28 mouse cellular contexts compared by ENCODE assay signal in genomic region chr14:28501216-28501878, GRCm38 (mm10). TPM values are rescaled to one million over a fixed set of nuclear protein-coding genes. Genes with fewer than 3 reads are reported as not detected.
DNase-seq lines count a peak whose midpoint lies in the region; ATAC-seq and TF ChIP-seq lines count a peak whose summit lies in the region.
"Had no signal": no experiment of that assay in that cellular context is flagged by ENCODE, and none has a peak within 500 bp of the region (broad histone marks: within the 10 kb centered on the region; RNA-seq: fewer than 3 reads in every experiment).

No protein-coding gene starts in this region.

- H3K9me3 ChIP-seq in kidney, postnatal 0 days (replicated peaks; ENCODE audit: low read length), result no peaks in the 10 kb centered on the region
- no peaks in the 10 kb centered on the region for H3K9me3 ChIP-seq in kidney, embryonic 16.5 days (ENCODE audit: low read length)
- H3K9me3 ChIP-seq in intestine, embryonic 16.5 days (ENCODE audit: control insufficient read depth, low read length), result no peaks in the 10 kb centered on the region
- H3K9me3 ChIP-seq: embryonic facial prominence, embryonic 15.5 days; forebrain, embryonic 15.5 days; heart, embryonic 13.5 days; liver, embryonic 13.5 days; megakaryocyte, embryonic 14.5 days; midbrain, embryonic 15.5 days had no signal

- H3K4me2 ChIP-seq in kidney, postnatal 0 days (ENCODE audit: low read length), result no peak overlapping the region
- no peak overlapping the region for H3K4me2 ChIP-seq in kidney, embryonic 16.5 days (replicated peaks; ENCODE audit: low read depth, low read length)
- H3K4me2 ChIP-seq in intestine, embryonic 16.5 days (ENCODE audit: low read depth, low read length), result no peak overlapping the region
- H3K4me2 ChIP-seq: embryonic facial prominence, embryonic 15.5 days; forebrain, embryonic 15.5 days; heart, embryonic 13.5 days; liver, embryonic 13.5 days; midbrain, embryonic 15.5 days had no signal

- H3K36me3 ChIP-seq in kidney, postnatal 0 days (ENCODE audit: insufficient read depth, low read length), result no peaks in the 10 kb centered on the region
- no peaks in the 10 kb centered on the region for H3K36me3 ChIP-seq in kidney, embryonic 16.5 days (ENCODE audit: insufficient read depth, low read length)
- no peaks in the 10 kb centered on the region for H3K36me3 ChIP-seq in intestine, embryonic 16.5 days (ENCODE audit: control insufficient read depth, insufficient read depth, low read length)
- H3K36me3 ChIP-seq: embryonic facial prominence, embryonic 15.5 days; forebrain, embryonic 15.5 days; heart, embryonic 13.5 days; liver, embryonic 13.5 days; midbrain, embryonic 15.5 days had no signal

- 0 out of 2 replicates have a peak, but pooled peaks cover 5% of the 10 kb centered on the region for H3K4me1 ChIP-seq in kidney, postnatal 0 days (replicated peaks; ENCODE audit: insufficient read depth, low read length)
- peaks cover 8% of the 10 kb centered on the region for H3K4me1 ChIP-seq in kidney, embryonic 16.5 days (ENCODE audit: insufficient read depth, low read length)
- peaks cover 12% of the 10 kb centered on the region for H3K4me1 ChIP-seq in intestine, embryonic 16.5 days (ENCODE audit: control insufficient read depth, insufficient read depth, low read length)
- H3K4me1 ChIP-seq: liver, embryonic 13.5 days had no signal

- no peak for ATAC-seq in kidney, postnatal 0 days (replicated peaks; ENCODE audit: low FRiP score, low read depth)
- ATAC-seq in kidney, embryonic 16.5 days (ENCODE audit: low FRiP score, low TSS enrichment), result no peak
- ATAC-seq in intestine, embryonic 16.5 days, result peak; percentile 10; the same call in 1 of the 2 replicates
- ATAC-seq: CD4-positive, CD25-positive, alpha-beta regulatory T cell, adult 4 months; forebrain, embryonic 15.5 days; hindbrain, postnatal 0 days; midbrain, embryonic 15.5 days had no signal

- H3K27me3 ChIP-seq in kidney, postnatal 0 days (ENCODE audit: insufficient read depth, low read length), result 0 out of 2 replicates have a peak, but pooled peaks cover 3% of the 10 kb centered on the region
- peaks cover 30% of the 10 kb centered on the region for H3K27me3 ChIP-seq in kidney, embryonic 16.5 days (ENCODE audit: insufficient read depth, low read length)
- peaks cover 11% of the 10 kb centered on the region for H3K27me3 ChIP-seq in intestine, embryonic 16.5 days (replicated peaks; ENCODE audit: control insufficient read depth, insufficient read depth, low read length)
- H3K27me3 ChIP-seq: embryonic facial prominence, embryonic 15.5 days had no signal

- H3K27ac ChIP-seq in kidney, postnatal 0 days, result no peak overlapping the region
- H3K27ac ChIP-seq in kidney, embryonic 16.5 days (ENCODE audit: low read length), result no peak overlapping the region
- H3K27ac ChIP-seq in intestine, embryonic 16.5 days (ENCODE audit: low read length), result no peak overlapping the region
- H3K27ac ChIP-seq: embryonic facial prominence, embryonic 15.5 days; forebrain, embryonic 15.5 days; heart, embryonic 13.5 days; hindbrain, postnatal 0 days; liver, embryonic 13.5 days; midbrain, embryonic 15.5 days had no signal

- 31% methylated on average over 12 of the region's 12 CpGs for WGBS in kidney, postnatal 0 days
- 30% methylated on average over 12 of the region's 12 CpGs for WGBS in kidney, embryonic 16.5 days
- 18% methylated on average over 12 of the region's 12 CpGs for WGBS in intestine, embryonic 16.5 days

- H3K4me3 ChIP-seq in kidney, postnatal 0 days (replicated peaks; ENCODE audit: low read depth, low read length), result no peak overlapping the region
- H3K4me3 ChIP-seq in kidney, embryonic 16.5 days (ENCODE audit: low read length), result no peak overlapping the region
- H3K4me3 ChIP-seq in intestine, embryonic 16.5 days (ENCODE audit: low read length), result no peak overlapping the region
- H3K4me3 ChIP-seq: embryonic facial prominence, embryonic 15.5 days; forebrain, embryonic 15.5 days; heart, embryonic 13.5 days; liver, embryonic 13.5 days; megakaryocyte, embryonic 14.5 days; midbrain, embryonic 15.5 days; myocyte had no signal

- no peak for TF ChIP-seq CTCF in kidney, postnatal 0 days (IDR thresholded peaks at IDR 0.05; ENCODE audit: low read depth)

- H3K9ac ChIP-seq in kidney, postnatal 0 days (ENCODE audit: low read depth, low read length), result no peak overlapping the region
- H3K9ac ChIP-seq in kidney, embryonic 16.5 days (replicated peaks; ENCODE audit: low read length), result no peak overlapping the region
- no peak overlapping the region for H3K9ac ChIP-seq in intestine, embryonic 16.5 days (ENCODE audit: low read depth, low read length)
- H3K9ac ChIP-seq: embryonic facial prominence, embryonic 15.5 days; forebrain, embryonic 15.5 days; heart, embryonic 13.5 days; liver, embryonic 13.5 days; midbrain, embryonic 15.5 days had no signal

- peak; percentile 45 for DNase-seq in adrenal gland, adult 2 months
- no peak for DNase-seq in adrenal gland, postnatal 25 days
- peak; percentile 38 for DNase-seq in kidney, postnatal 0 days (ENCODE audit: low spot score)
- DNase-seq in mesoderm, embryonic 11.5 days (ENCODE audit: low read depth, low spot score), result peak; percentile 41
- DNase-seq in natural killer cell, adult 2 months (ENCODE audit: low spot score in 2 of 2), result no peak
- DNase-seq: cerebellum, adult 11 months; cerebellum, adult 9-11 months; gastrocnemius, postnatal 10 days; heart, adult 18-20 months; heart, postnatal 14 days; kidney, adult 8-10 months; liver, embryonic 13.5 days; lung, adult 2 months; lung, postnatal 36 days; right cerebral cortex, adult 18-20 months; right cerebral cortex, postnatal 4 days; thymus, postnatal 36 days had no signal

RNA-seq across cellular contexts. Expression of gene Wnt5a, which starts 3.2 kb away (rescaled TPM):
- 10 to 100 TPM; 35.0 to 51.3 TPM for total RNA-seq in adrenal gland, adult 2 months (2021)
- 79.8 and 92.9 TPM in 2 replicates for polyA plus RNA-seq in adrenal gland, adult 2 months (2012; rRNA removed)
- total RNA-seq in adrenal gland, postnatal 25 days (2021), result 42.5 and 48.3 TPM in 2 replicates
- 23.3 and 25.7 TPM in 2 replicates for polyA plus RNA-seq in kidney, postnatal 0 days (2015; fragmentation: Nextera tagmentation; extraction: Ambion mirVana)
- polyA plus RNA-seq in kidney, embryonic 16.5 days (2015; fragmentation: Nextera tagmentation; extraction: Ambion mirVana), result 26.0 and 27.9 TPM in 2 replicates
- polyA plus RNA-seq in intestine, embryonic 16.5 days (2015; fragmentation: Nextera tagmentation; extraction: Ambion mirVana), result 15.9 and 17.6 TPM in 2 replicates
- total RNA-seq: common myeloid progenitor, adult 5-6 weeks had no signal
- polyA plus RNA-seq: CD4-positive, CD25-positive, alpha-beta regulatory T cell, adult 4 months had no signal

Comparison
In these comparisons a context has a peak if more than half of its experiments do, and no peak if none do; other contexts are left out.
1. DNase-seq: peak in adrenal gland, adult 2 months (single experiment), kidney, postnatal 0 days (single experiment) and mesoderm, embryonic 11.5 days (single experiment); none in adrenal gland, postnatal 25 days (single experiment) and natural killer cell, adult 2 months (0 of 2).